Mouse (Mus musculus) spleen, adult 2 months (tissue): ENCODE results near the gene Ube2l6. TPM values are rescaled to one million over a fixed set of nuclear protein-coding genes. Genes with fewer than 3 reads are reported as not detected.
A peak's percentile ranks its signal among the peaks of the same experiment; 100 is the strongest.
"Not testable (repeated sequence)": the region's sequence is repeated elsewhere in the genome, so short reads cannot be mapped to it uniquely, and the experiment has no call there.

Experiments
- DNase-seq, 2 experiments: peaks; one replicate each; pipeline versions ENCODE4 v3.0.0 to v3.0.0-alpha.2; 2012 to 2021; ENCODE audit warnings: low spot score in 2 of 2, low read depth in 1 of 2
- H3K27ac ChIP-seq: fragments of 200-500 bp; 2 replicates; pipeline ENCODE4 v1.5.1; 2012; ENCODE audit warnings: low read length, inconsistent platforms; ENCODE audit not compliant: insufficient read depth
- H3K27me3 ChIP-seq: fragments of 200-500 bp; 2 replicates; pipeline ENCODE4 v1.6.1; 2012; ENCODE audit warnings: mild to moderate bottlenecking, moderate library complexity, low read length, inconsistent platforms; ENCODE audit not compliant: control insufficient read depth, insufficient read depth
- H3K36me3 ChIP-seq: fragments of 200-500 bp; 2 replicates; pipeline ENCODE4 v1.6.1; 2012; ENCODE audit warnings: mild to moderate bottlenecking, low read length, inconsistent platforms; ENCODE audit not compliant: control insufficient read depth, insufficient read depth
- H3K4me1 ChIP-seq: fragments of 200-500 bp; 2 replicates; pipeline ENCODE4 v1.6.1; 2011; ENCODE audit warnings: inconsistent platforms; ENCODE audit not compliant: control insufficient read depth, insufficient read depth, insufficient read length
- H3K4me3 ChIP-seq: fragments of 200-500 bp; 2 replicates; pipeline ENCODE4 v1.5.1; 2011; ENCODE audit warnings: mild to moderate bottlenecking, inconsistent platforms; ENCODE audit not compliant: insufficient read depth, insufficient read length; ENCODE audit errors: extremely low read depth
- CTCF ChIP-seq: fragments of 200-500 bp; IDR thresholded peaks from 2 replicates; pipeline ENCODE4 v1.5.1; 2011; ENCODE audit warnings: mild to moderate bottlenecking, inconsistent platforms; ENCODE audit not compliant: insufficient read depth, insufficient read length, insufficient replicate concordance; ENCODE audit errors: extremely low read depth
- POLR2A ChIP-seq: fragments of 200-500 bp; IDR thresholded peaks from 2 replicates; pipeline ENCODE4 v1.6.1; 2011; ENCODE audit warnings: low read depth, low read length, inconsistent platforms
- whole genome bisulfite sequencing: fragments of 180-500 bp; shearing (Covaris S2); methylation state at CpG from one replicate; pipeline ENCODE4 v1.1.7; 2018; 5-methylcytosine and 5-hydroxymethylcytosine counted together
- polyA plus RNA-seq: library from polyadenylated mRNA; depleted of rRNA; stranded (reverse); fragments of >200 nt; gene quantifications from 2 replicates; pipeline ENCODE4 v1.2.3, GENCODE M21; 2012

Ube2l6 gene
- polyA plus RNA-seq, 1 experiment: 250 TPM

DNA sequence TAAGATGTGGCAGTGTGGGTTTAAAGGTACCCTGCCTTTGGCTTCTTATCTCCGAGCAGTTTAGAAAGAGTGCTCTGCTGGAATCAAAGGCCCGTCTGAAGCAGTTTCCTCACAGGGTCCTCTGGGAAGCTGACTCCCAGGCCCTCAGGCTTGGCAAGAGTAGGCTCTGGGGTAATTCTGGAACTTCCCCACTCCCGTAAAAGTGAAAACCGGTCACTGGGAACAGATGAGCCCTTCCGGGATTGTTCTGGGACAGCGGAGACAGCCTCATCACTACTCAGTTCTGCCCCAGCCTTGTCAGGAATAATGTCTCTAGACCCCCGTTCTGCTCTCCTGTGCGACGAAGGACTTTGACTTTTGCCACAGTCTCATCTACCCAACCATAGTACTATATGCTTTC lies 8.2 kb upstream of the Ube2l6 start:
- WGBS: 85% methylated on average over 9 of the region's 9 CpGs
- Histone ChIP-seq H3K36me3 (no peaks in the 10 kb centered on the region), H3K27ac (no peak overlapping the region), H3K4me1 (no peaks in the 10 kb centered on the region), H3K27me3 (no peaks in the 10 kb centered on the region), H3K4me3 (no peak overlapping the region)
- DNase-seq: no peak
- TF ChIP-seq CTCF (no peak), POLR2A (no peak)

DNA sequence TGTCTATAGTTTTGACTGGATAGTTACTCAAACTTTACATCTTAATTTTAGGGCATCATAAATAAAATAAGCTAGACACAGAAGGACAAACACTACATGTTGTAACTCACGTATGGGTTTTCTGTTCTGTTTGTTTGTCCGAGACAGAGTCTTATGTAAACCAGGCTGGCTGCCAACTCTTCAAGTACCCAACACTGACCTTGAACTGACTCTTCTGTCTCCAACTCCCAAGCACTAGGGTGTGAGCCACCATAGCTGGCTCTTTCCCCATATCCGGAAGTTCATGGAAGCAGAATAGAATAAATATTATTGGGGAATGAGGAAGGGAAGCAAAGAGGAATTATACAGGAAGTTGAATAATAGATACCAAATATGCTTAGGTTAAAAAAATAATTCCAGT lies 6.1 kb upstream of the Ube2l6 start:
- Histone ChIP-seq H3K27ac (no peak overlapping the region), H3K4me1 (no peaks in the 10 kb centered on the region), H3K36me3 (no peaks in the 10 kb centered on the region), H3K27me3 (no peaks in the 10 kb centered on the region), H3K4me3 (no peak overlapping the region)
- 92% methylated on average over 3 of the region's 3 CpGs for WGBS
- no peak for DNase-seq
- TF ChIP-seq CTCF: no peak
- no peak for TF ChIP-seq POLR2A

DNA sequence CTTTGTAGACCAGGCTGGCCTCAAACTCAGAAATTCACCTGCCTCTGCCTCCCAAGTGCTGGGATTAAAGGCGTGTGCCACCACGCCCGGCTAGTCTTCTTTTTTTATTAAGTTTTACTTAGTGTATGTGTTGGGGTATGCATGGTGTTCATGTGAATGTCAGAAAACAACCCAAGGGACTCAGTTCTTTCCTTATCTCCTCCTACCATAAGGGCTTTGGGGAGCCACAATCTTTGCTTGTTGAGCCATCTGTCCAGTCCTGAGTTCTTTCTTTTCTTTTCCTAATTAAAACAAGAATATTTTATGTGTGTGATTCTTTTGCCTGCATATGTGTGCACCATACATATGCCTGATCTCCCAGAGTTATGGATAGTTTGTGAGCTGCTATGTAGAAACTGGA lies 5.5 kb upstream of the Ube2l6 start:
- H3K27me3 ChIP-seq: no peaks in the 10 kb centered on the region
- H3K36me3 ChIP-seq: no peaks in the 10 kb centered on the region
- H3K4me1 ChIP-seq: no peaks in the 10 kb centered on the region
- WGBS: 75% methylated on average over 3 of the region's 3 CpGs
- no peak overlapping the region for H3K4me3 ChIP-seq
- no peak overlapping the region for H3K27ac ChIP-seq
- no peak for DNase-seq
- no peak for TF ChIP-seq CTCF
- no peak for TF ChIP-seq POLR2A

DNA sequence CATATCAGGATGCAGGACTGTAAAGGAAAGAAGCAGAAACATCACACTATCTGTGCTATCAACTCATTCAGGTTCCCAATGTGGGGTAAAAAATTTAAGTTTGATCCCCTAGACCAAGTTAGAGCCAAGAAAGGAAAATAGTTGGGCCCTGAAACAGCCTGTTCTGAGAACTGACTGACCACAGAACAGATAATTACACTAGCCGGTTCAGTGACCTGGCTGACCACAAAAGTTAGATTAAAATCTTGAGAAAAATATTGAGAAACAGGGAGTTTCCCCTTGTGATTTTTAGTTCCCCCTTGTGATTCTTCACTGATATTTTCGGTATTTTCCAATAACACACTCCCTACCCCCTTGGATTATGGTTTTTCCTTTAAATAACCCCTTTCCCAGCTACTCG lies 4.8 kb upstream of the Ube2l6 start:
- DNase-seq: no peak
- Histone ChIP-seq H3K27ac (no peak overlapping the region), H3K27me3 (no peaks in the 10 kb centered on the region), H3K4me3 (no peak overlapping the region), H3K4me1 (no peaks in the 10 kb centered on the region), H3K36me3 (no peaks in the 10 kb centered on the region)
- WGBS: 59% methylated on average over 3 of the region's 3 CpGs
- TF ChIP-seq CTCF (no peak), POLR2A (no peak)

DNA sequence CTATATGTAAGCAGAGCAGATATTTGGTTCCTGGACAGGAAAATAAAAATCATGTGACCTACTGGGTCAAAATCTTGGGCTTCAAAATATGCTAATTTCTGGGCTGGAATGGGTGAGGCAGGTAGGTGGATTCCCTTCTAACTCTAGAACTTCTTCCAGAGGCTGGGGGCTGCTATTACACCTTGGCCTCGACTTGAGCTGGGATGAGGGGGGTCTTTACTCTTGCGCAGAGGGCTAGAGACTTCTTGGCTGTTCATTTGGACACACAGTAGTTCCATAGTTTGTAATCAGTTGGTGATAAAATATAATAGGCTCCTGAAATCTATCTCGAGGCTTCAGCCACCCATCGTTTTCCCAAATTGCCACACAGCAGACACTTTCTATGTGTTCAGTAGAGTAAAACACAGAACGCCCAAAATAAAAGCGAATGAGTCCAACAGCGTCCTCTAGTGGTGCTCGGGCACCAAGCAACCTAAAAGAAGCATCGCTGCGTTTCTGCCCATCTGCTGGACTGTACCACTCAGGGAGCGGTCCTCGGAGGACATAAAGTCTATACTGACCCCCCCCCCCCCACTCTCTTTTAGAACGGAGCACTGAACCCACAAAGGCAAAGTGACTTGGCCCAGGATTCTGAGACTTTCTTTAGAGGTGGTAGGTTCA lies 665 bp upstream of the Ube2l6 start:
- Histone ChIP-seq H3K27ac (peak overlapping the region; percentile 58; the same call in 1 of the 2 replicates), H3K4me3 (peak overlapping the region; percentile 78), H3K4me1 (no peaks in the 10 kb centered on the region; the same call in 1 of the 2 replicates), H3K36me3 (no peaks in the 10 kb centered on the region), H3K27me3 (no peaks in the 10 kb centered on the region)
- DNase-seq: peak; percentile 53 to 65
- 10% methylated on average over 13 of the region's 13 CpGs for WGBS
- TF ChIP-seq CTCF: peak; percentile 60; the same call in 1 of the 2 replicates
- no peak for TF ChIP-seq POLR2A

DNA sequence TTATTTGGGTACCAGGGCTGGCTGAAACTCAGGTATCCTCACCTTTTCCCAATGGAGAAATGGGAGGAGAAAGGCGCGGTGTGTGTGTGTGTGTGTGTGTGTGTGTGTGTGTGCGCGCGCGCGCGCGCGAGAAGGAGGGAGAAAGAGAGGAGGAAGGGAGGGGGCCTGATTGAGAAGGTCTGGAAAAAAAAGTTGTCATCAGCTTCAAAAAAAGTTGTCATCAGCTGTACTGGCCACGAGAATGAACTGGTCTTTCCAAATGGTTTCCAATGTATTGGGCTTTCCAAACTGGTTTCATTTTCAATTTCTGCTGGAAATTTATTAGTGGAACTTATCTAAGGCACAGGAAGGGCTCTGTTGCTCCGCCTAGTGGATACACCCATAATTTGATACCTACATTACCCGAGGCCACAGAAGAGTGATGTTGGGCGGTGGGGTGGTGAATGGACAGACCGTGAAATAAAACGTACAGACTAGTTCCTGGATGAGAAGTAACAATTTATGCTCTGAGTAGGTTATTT lies 473 bp downstream of the Ube2l6 start:
- TF ChIP-seq CTCF: peak; percentile 12; the same call in 1 of the 2 replicates
- no peak for TF ChIP-seq POLR2A
- DNase-seq: peak; percentile 54 to 59
- Histone ChIP-seq H3K4me1 (no peaks in the 10 kb centered on the region; the same call in 1 of the 2 replicates), H3K27ac (peak overlapping the region; percentile 58; the same call in 1 of the 2 replicates), H3K4me3 (peak overlapping the region; percentile 78), H3K27me3 (no peaks in the 10 kb centered on the region), H3K36me3 (no peaks in the 10 kb centered on the region; the same call in 1 of the 2 replicates)
- WGBS: under 1% methylated on average over 16 of the region's 16 CpGs

DNA sequence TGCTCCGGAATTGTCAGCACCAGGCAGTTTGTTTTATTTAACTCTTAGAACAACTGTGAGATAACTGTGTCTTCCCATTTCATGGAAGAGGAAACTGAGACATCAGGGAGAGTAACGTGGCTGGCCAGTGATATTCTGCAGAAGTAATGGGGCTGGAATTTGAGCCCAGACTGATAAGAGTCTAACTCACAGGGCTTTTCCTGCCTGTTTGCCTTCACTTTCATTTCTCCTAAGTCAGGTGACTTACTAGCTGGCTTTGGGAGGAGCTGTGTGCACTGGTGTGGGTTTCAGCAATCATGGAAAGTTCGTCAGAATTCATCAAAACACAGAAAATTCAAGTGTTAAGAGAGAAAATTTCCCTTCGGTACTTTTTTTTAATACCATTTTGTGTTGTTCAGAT lies 1.7 kb downstream of the Ube2l6 start:
- no peak overlapping the region for H3K27ac ChIP-seq
- TF ChIP-seq CTCF: no peak
- TF ChIP-seq POLR2A: no peak

DNA sequence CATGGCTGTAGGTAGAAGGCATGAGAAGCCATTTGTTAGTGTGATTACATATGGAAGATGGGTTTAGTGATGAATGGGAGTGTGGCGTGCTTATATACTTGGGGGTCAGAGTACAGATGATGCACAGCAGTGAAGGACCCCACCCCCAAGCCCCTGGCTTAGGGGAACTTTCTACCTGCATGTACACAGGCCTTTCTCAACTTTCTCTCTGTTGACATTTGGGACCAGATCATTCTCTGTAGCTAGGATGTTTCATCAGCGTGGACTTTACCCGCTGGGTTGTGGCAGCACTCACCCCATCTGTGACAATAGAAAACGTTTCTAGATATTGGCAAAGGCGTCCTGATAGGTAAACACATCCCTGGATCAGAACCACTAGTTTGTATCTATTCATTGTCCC lies 2.6 kb downstream of the Ube2l6 start:
- H3K27me3 ChIP-seq, H3K4me1 ChIP-seq, H3K4me3 ChIP-seq, DNase-seq, H3K36me3 ChIP-seq, H3K27ac ChIP-seq: not testable (repeated sequence)
- 95% methylated on average over 5 of the region's 5 CpGs for WGBS

More for the DNA sequence above, 1.7 kb downstream of the Ube2l6 start:
- 49% methylated on average over 4 of the region's 4 CpGs for WGBS
- no peak overlapping the region for H3K4me3 ChIP-seq
- H3K4me1 ChIP-seq: no peaks in the 10 kb centered on the region; the same call in 1 of the 2 replicates
- no peaks in the 10 kb centered on the region for H3K27me3 ChIP-seq
- no peaks in the 10 kb centered on the region; the same call in 1 of the 2 replicates for H3K36me3 ChIP-seq
- no peak for DNase-seq
